Mouse (Mus musculus) ES-Bruce4 (cell line): Measurements from ENCODE around the gene Il12b. TPM values are rescaled to one million over a fixed set of nuclear protein-coding genes. Genes with fewer than 3 reads are reported as not detected.
"Not testable (repeated sequence)": the region's sequence is repeated elsewhere in the genome, so short reads cannot be mapped to it uniquely, and the experiment has no call there.

Experiments used
- H3K27ac ChIP-seq: 2 replicates; pipeline ENCODE4 v1.5.1; 2012; ENCODE audit warnings: low read length, inconsistent platforms; ENCODE audit not compliant: insufficient read depth
- H3K27me3 ChIP-seq: 2 replicates; pipeline ENCODE4 v1.6.1; 2012; ENCODE audit warnings: mild to moderate bottlenecking, low read length, inconsistent platforms; ENCODE audit not compliant: control insufficient read depth, poor library complexity, insufficient read depth, severe bottlenecking
- H3K36me3 ChIP-seq: 2 replicates; pipeline ENCODE4 v1.6.1; 2012; ENCODE audit warnings: inconsistent platforms, mild to moderate bottlenecking, low read length, moderate library complexity; ENCODE audit not compliant: control insufficient read depth, poor library complexity, insufficient read depth, severe bottlenecking
- H3K4me1 ChIP-seq: one replicate; pipeline ENCODE4 v1.8.1; 2011; ENCODE audit warnings: low read length; ENCODE audit not compliant: control insufficient read depth, insufficient read depth
- H3K4me3 ChIP-seq: 2 replicates; pipeline ENCODE4 v1.5.1; 2011; ENCODE audit warnings: low read depth, mild to moderate bottlenecking, low read length
- H3K9ac ChIP-seq: 2 replicates; pipeline ENCODE4 v1.6.1; 2012; ENCODE audit warnings: low read depth, mild to moderate bottlenecking, inconsistent platforms; ENCODE audit not compliant: poor library complexity, severe bottlenecking
- H3K9me3 ChIP-seq: replicated peaks from 2 replicates; pipeline ENCODE4 v1.6.1; 2012; ENCODE audit warnings: mild to moderate bottlenecking, low read length, inconsistent platforms; ENCODE audit not compliant: control insufficient read depth, poor library complexity, insufficient read depth, severe bottlenecking
- CTCF ChIP-seq: IDR thresholded peaks from one replicate; pipeline ENCODE4 v1.8.1; 2011; ENCODE audit warnings: low read depth, low read length
- EP300 ChIP-seq: IDR thresholded peaks from 2 replicates; pipeline ENCODE4 v1.6.1; 2011; ENCODE audit warnings: low read depth, low read length; ENCODE audit not compliant: insufficient read depth
- POLR2A ChIP-seq: IDR thresholded peaks from one replicate; pipeline ENCODE4 v1.8.1; 2011; ENCODE audit warnings: low read length; ENCODE audit not compliant: insufficient read depth
- polyA plus RNA-seq: library from polyadenylated mRNA; stranded (reverse); fragments of >200 nt; gene quantifications from 2 replicates; pipeline ENCODE4 v1.2.4, GENCODE M21; 2011; ENCODE audit warnings: low read depth; ENCODE audit not compliant: missing spikeins, insufficient read depth, insufficient read length

Il12b gene
- polyA plus RNA-seq, 1 experiment, result not detected

GRCm38 (mm10) chr11:44427951-44428350 lies 28.1 kb downstream of the Il12b start:
- no peaks in the 10 kb centered on the region for H3K4me1 ChIP-seq
- no peak for TF ChIP-seq EP300
- no peak overlapping the region for H3K9ac ChIP-seq
- H3K9me3 ChIP-seq, result no peaks in the 10 kb centered on the region
- H3K27ac ChIP-seq, result no peak overlapping the region
- no peaks in the 10 kb centered on the region for H3K36me3 ChIP-seq
- no peak overlapping the region for H3K4me3 ChIP-seq
- no peaks in the 10 kb centered on the region for H3K27me3 ChIP-seq

- no peak for TF ChIP-seq POLR2A
- TF ChIP-seq EP300, result no peak
- TF ChIP-seq CTCF, result no peak
- no peaks in the 10 kb centered on the region for H3K9me3 ChIP-seq
These were observed 30.2 kb downstream of the Il12b start for GRCm38 (mm10) chr11:44430036-44430435.

DNA sequence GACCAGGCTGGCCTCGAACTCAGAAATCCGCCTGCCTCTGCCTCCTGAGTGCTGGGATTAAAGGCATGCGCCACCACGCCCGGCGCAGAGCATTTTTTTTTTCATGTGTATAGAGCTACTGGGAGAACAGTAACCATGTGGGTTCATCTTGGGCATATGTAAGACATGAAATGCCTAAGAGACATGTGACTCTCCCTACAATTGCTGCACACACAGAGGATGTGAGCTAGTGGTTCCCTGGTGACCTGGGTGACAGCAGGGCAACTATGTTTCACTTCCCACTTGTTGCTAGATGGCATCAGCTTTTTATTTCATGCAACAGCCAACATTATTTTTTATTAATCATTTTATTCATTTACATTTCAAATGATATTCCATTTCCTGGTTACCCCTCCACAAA lies 37.9 kb downstream of the Il12b start:
- no peaks in the 10 kb centered on the region; the same call in 1 of the 2 replicates for H3K27me3 ChIP-seq
- no peaks in the 10 kb centered on the region for H3K9me3 ChIP-seq
- no peak overlapping the region for H3K9ac ChIP-seq
- H3K4me1 ChIP-seq, result no peaks in the 10 kb centered on the region
- H3K36me3 ChIP-seq, result no peaks in the 10 kb centered on the region
- no peak overlapping the region for H3K27ac ChIP-seq
- no peak overlapping the region for H3K4me3 ChIP-seq
- TF ChIP-seq CTCF, result no peak
- TF ChIP-seq EP300, result no peak
- no peak for TF ChIP-seq POLR2A

More at GRCm38 (mm10) chr11:44430036-44430435, 30.2 kb downstream of the Il12b start:
- H3K36me3 ChIP-seq, result no peaks in the 10 kb centered on the region
- H3K4me3 ChIP-seq, result no peak overlapping the region
- H3K4me1 ChIP-seq, result no peaks in the 10 kb centered on the region
- no peaks in the 10 kb centered on the region for H3K27me3 ChIP-seq
- no peak overlapping the region for H3K9ac ChIP-seq
- no peak overlapping the region for H3K27ac ChIP-seq

DNA sequence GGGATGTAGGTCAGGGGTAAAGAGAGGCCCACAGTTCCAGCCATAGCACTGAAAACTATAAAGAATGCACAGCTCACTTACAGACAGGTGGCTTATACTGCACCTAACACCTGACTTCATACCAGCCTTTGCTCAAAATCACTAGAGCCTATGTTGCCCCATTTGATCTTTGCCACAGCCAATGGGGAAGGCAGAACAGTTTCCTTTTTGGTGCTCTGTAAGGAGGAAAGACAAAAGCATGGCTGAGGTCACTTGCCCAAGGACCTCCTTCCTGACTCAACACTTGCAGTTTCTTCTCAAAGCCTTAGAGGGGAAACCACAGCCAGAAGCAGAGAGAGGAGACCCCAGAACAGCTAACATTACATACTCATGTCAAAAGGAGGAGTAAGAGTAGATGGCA lies 51.2 kb downstream of the Il12b start:
- TF ChIP-seq EP300 (no peak), CTCF (no peak), POLR2A (no peak)
- H3K4me3 ChIP-seq, result no peak overlapping the region
- H3K9me3 ChIP-seq, result no peaks in the 10 kb centered on the region
- H3K36me3 ChIP-seq, result no peaks in the 10 kb centered on the region; the same call in 1 of the 2 replicates
- no peaks in the 10 kb centered on the region for H3K4me1 ChIP-seq
- H3K27ac ChIP-seq, result no peak overlapping the region
- H3K27me3 ChIP-seq, result no peaks in the 10 kb centered on the region
- no peak overlapping the region for H3K9ac ChIP-seq

GRCm38 (mm10) chr11:44452016-44452415 lies 52.2 kb downstream of the Il12b start:
- H3K36me3 ChIP-seq, H3K9ac ChIP-seq, H3K4me3 ChIP-seq, H3K9me3 ChIP-seq, H3K4me1 ChIP-seq, H3K27ac ChIP-seq, H3K27me3 ChIP-seq: not testable (repeated sequence)

- no peak overlapping the region for H3K9ac ChIP-seq
- H3K9me3 ChIP-seq, result no peaks in the 10 kb centered on the region
- H3K4me3 ChIP-seq, result no peak overlapping the region
- no peaks in the 10 kb centered on the region for H3K4me1 ChIP-seq
- H3K27me3 ChIP-seq, result no peaks in the 10 kb centered on the region
- no peak overlapping the region for H3K27ac ChIP-seq
- TF ChIP-seq CTCF (no peak), POLR2A (no peak)
- H3K36me3 ChIP-seq, result peaks cover 8% of the 10 kb centered on the region
These were observed 53.6 kb downstream of the Il12b start for GRCm38 (mm10) chr11:44453423-44453822.
